Mouse (Mus musculus): Measurements from ENCODE around the gene Ddi2. TPM values are rescaled to one million over a fixed set of nuclear protein-coding genes. Genes with fewer than 3 reads are reported as not detected.

Ddi2 gene
- total and polyA plus RNA-seq, 2 experiments from 2014 or later, result 11.5 to 32.8 TPM

- no peaks in the 10 kb centered on the region for H3K27me3 ChIP-seq (ENCODE audit: control insufficient read depth, insufficient read depth, low read length)
- H3K4me2 ChIP-seq (ENCODE audit: low read depth, low read length), result no peak overlapping the region
- no peak for TF ChIP-seq EP300 (IDR thresholded peaks at IDR 0.05; ENCODE audit: low read depth)
- TF ChIP-seq CTCF (IDR thresholded peaks at IDR 0.05; ENCODE audit: low read depth), result no peak
- no peak overlapping the region for H3K9ac ChIP-seq (replicated peaks; ENCODE audit: low read depth, low read length)
- no peaks in the 10 kb centered on the region for H3K9me3 ChIP-seq (replicated peaks; ENCODE audit: control insufficient read depth, low read length)
- DNase-seq (ENCODE audit: low spot score) (peak; percentile 17), ATAC-seq (ENCODE audit: insufficient read depth, low read depth) (no peak)
- H3K36me3 ChIP-seq (replicated peaks; ENCODE audit: control insufficient read depth, insufficient read depth, low read length), result no peaks in the 10 kb centered on the region
- WGBS, result 36% methylated on average over 4 of the region's 4 CpGs
- peaks cover 9% of the 10 kb centered on the region; the same call in 1 of the 2 replicates for H3K4me1 ChIP-seq (ENCODE audit: control insufficient read depth, insufficient read depth)
- H3K27ac ChIP-seq (ENCODE audit: low read depth), result no peak overlapping the region
- H3K4me3 ChIP-seq (ENCODE audit: low read depth, low read length), result no peak overlapping the region
These were observed 28.3 kb upstream of the Ddi2 start for GRCm38 (mm10) chr4:141751419-141752075.

GRCm38 (mm10) chr4:141750826-141751225 lies 27.6 kb upstream of the Ddi2 start:
- ATAC-seq (ENCODE audit: insufficient read depth, low read depth), result no peak
- 64% methylated on average over 3 of the region's 3 CpGs for WGBS
- no peaks in the 10 kb centered on the region for H3K27me3 ChIP-seq (ENCODE audit: control insufficient read depth, insufficient read depth, low read length)
- DNase-seq (ENCODE audit: low spot score), result no peak
- no peaks in the 10 kb centered on the region for H3K36me3 ChIP-seq (replicated peaks; ENCODE audit: control insufficient read depth, insufficient read depth, low read length)
- H3K4me3 ChIP-seq (ENCODE audit: low read depth, low read length), result no peak overlapping the region
- no peak for TF ChIP-seq EP300 (IDR thresholded peaks at IDR 0.05; ENCODE audit: low read depth)
- TF ChIP-seq CTCF (IDR thresholded peaks at IDR 0.05; ENCODE audit: low read depth), result no peak
- no peaks in the 10 kb centered on the region for H3K9me3 ChIP-seq (replicated peaks; ENCODE audit: control insufficient read depth, low read length)
- no peak overlapping the region for H3K27ac ChIP-seq (ENCODE audit: low read depth)
- H3K9ac ChIP-seq (replicated peaks; ENCODE audit: low read depth, low read length), result no peak overlapping the region
- no peak overlapping the region for H3K4me2 ChIP-seq (ENCODE audit: low read depth, low read length)
- H3K4me1 ChIP-seq (ENCODE audit: control insufficient read depth, insufficient read depth), result peaks cover 9% of the 10 kb centered on the region; the same call in 1 of the 2 replicates

GRCm38 (mm10) chr4:141749557-141749956 lies 26.3 kb upstream of the Ddi2 start:
- 20% methylated on average over 11 of the region's 11 CpGs for WGBS
- no peak overlapping the region for H3K9ac ChIP-seq (replicated peaks; ENCODE audit: low read depth, low read length)
- DNase-seq (ENCODE audit: low spot score) (peak; percentile 55), ATAC-seq (ENCODE audit: insufficient read depth, low read depth) (peak; percentile 85)
- no peak for TF ChIP-seq EP300 (IDR thresholded peaks at IDR 0.05; ENCODE audit: low read depth)
- TF ChIP-seq CTCF (IDR thresholded peaks at IDR 0.05; ENCODE audit: low read depth), result no peak
- peaks cover 9% of the 10 kb centered on the region; the same call in 1 of the 2 replicates for H3K4me1 ChIP-seq (ENCODE audit: control insufficient read depth, insufficient read depth)
- peak overlapping the region; percentile 57 for H3K27ac ChIP-seq (ENCODE audit: low read depth)
- no peaks in the 10 kb centered on the region for H3K36me3 ChIP-seq (replicated peaks; ENCODE audit: control insufficient read depth, insufficient read depth, low read length)
- H3K27me3 ChIP-seq (ENCODE audit: control insufficient read depth, insufficient read depth, low read length), result no peaks in the 10 kb centered on the region
- H3K9me3 ChIP-seq (replicated peaks; ENCODE audit: control insufficient read depth, low read length), result no peaks in the 10 kb centered on the region
- H3K4me3 ChIP-seq (ENCODE audit: low read depth, low read length), result no peak overlapping the region
- H3K4me2 ChIP-seq (ENCODE audit: low read depth, low read length), result no peak overlapping the region

GRCm38 (mm10) chr4:141746578-141747346 lies 23.5 kb upstream of the Ddi2 start, which contains the start of gene Agmat:
Agmat (plus strand) TSS chr4:141746672.
- DNase-seq (ENCODE audit: low spot score) (no peak), ATAC-seq (ENCODE audit: insufficient read depth, low read depth) (no peak)
- Histone ChIP-seq H3K4me2 (ENCODE audit: low read depth, low read length) (no peak within 1 kb of the TSS), H3K36me3 (replicated peaks; ENCODE audit: control insufficient read depth, insufficient read depth, low read length) (no peaks in the 10 kb centered on the region), H3K9ac (replicated peaks; ENCODE audit: low read depth, low read length) (no peak within 1 kb of the TSS), H3K27me3 (ENCODE audit: control insufficient read depth, insufficient read depth, low read length) (no peaks in the 10 kb centered on the region), H3K4me1 (ENCODE audit: control insufficient read depth, insufficient read depth) (peaks cover 5% of the 10 kb centered on the region; the same call in 1 of the 2 replicates), H3K4me3 (ENCODE audit: low read depth, low read length) (no peak within 1 kb of the TSS), H3K27ac (ENCODE audit: low read depth) (no peak within 1 kb of the TSS), H3K9me3 (replicated peaks; ENCODE audit: control insufficient read depth, low read length) (no peaks in the 10 kb centered on the region)
- 30% methylated on average over 25 of the region's 25 CpGs for WGBS
- TF ChIP-seq EP300 (IDR thresholded peaks at IDR 0.05; ENCODE audit: low read depth), result no peak
- TF ChIP-seq CTCF (IDR thresholded peaks at IDR 0.05; ENCODE audit: low read depth), result no peak

GRCm38 (mm10) chr4:141742381-141742780 lies 19.2 kb upstream of the Ddi2 start:
- TF ChIP-seq CTCF (IDR thresholded peaks at IDR 0.05; ENCODE audit: low read depth), result no peak
- no peak for TF ChIP-seq EP300 (IDR thresholded peaks at IDR 0.05; ENCODE audit: low read depth)
- Histone ChIP-seq H3K9me3 (replicated peaks; ENCODE audit: control insufficient read depth, low read length) (no peaks in the 10 kb centered on the region), H3K36me3 (replicated peaks; ENCODE audit: control insufficient read depth, insufficient read depth, low read length) (no peaks in the 10 kb centered on the region), H3K4me1 (ENCODE audit: control insufficient read depth, insufficient read depth) (no peaks in the 10 kb centered on the region), H3K4me2 (ENCODE audit: low read depth, low read length) (no peak overlapping the region), H3K4me3 (ENCODE audit: low read depth, low read length) (no peak overlapping the region), H3K27ac (ENCODE audit: low read depth) (no peak overlapping the region), H3K27me3 (ENCODE audit: control insufficient read depth, insufficient read depth, low read length) (no peaks in the 10 kb centered on the region), H3K9ac (replicated peaks; ENCODE audit: low read depth, low read length) (no peak overlapping the region)
- WGBS, result 72% methylated on average over 4 of the region's 4 CpGs
- ATAC-seq (ENCODE audit: insufficient read depth, low read depth), result no peak
- DNase-seq (ENCODE audit: low spot score), result no peak
